Mouse (Mus musculus): ENCODE data around the gene Olfr1434.

- TF ChIP-seq CTCF (IDR thresholded peaks at IDR 0.05; ENCODE audit: low read depth, low read length) (no peak), POLR2AphosphoS5 (IDR thresholded peaks at IDR 0.05; ENCODE audit: insufficient replicate concordance, low read depth, low read length) (no peak), GATA1 (IDR thresholded peaks at IDR 0.05; ENCODE audit: borderline replicate concordance, low read length) (no peak), TAL1 (conservative IDR thresholded peaks at IDR 0.05; ENCODE audit: low read depth, low read length) (no peak)
Measured at GRCm38 (mm10) chr19:12279554-12279953, at the start of gene Olfr1434.
